14 mouse cellular contexts compared by ENCODE assay signal in the genomic region with DNA sequence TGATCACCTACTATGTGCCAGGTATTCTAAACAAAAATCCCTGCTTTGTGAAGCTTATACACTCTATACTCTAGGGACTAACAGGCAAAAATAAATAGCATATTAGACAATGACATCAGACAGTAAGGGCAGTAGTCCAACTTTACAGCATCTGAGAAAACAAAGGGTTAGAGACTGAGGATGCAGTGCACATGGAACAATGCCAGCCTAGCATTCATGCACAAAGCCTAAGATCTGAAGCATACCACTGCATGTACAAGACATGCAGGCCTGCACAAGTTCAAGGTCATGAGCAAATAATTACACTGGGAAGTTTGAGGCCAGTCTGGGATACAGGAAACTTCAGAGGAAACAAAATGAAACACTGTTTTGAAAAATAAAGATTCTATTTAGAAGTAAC. TPM values are rescaled to one million over a fixed set of nuclear protein-coding genes. Genes with fewer than 3 reads are reported as not detected.
DNase-seq lines count a peak whose midpoint lies in the region; ATAC-seq and TF ChIP-seq lines count a peak whose summit lies in the region.
"Had no signal": no experiment of that assay in that cellular context is flagged by ENCODE, and none has a peak within 500 bp of the region (broad histone marks: within the 10 kb centered on the region; RNA-seq: fewer than 3 reads in every experiment).

No protein-coding gene starts in this region.

- peaks cover 14% of the 10 kb centered on the region for H3K36me3 ChIP-seq in heart, adult 2 months (ENCODE audit: control insufficient read depth, insufficient read depth, low read length)
- peaks cover 35% of the 10 kb centered on the region; the same call in 1 of the 2 replicates for H3K36me3 ChIP-seq in kidney, embryonic 14.5 days (ENCODE audit: control insufficient read depth, insufficient read depth, low read length)
- peaks cover 20% of the 10 kb centered on the region for H3K36me3 ChIP-seq in lung, embryonic 16.5 days (ENCODE audit: control insufficient read depth, insufficient read depth, low read length)

- no peak for TF ChIP-seq EP300 in heart, adult 2 months (IDR thresholded peaks at IDR 0.05; ENCODE audit: insufficient read depth, low read depth, low read length)

- peaks cover 5% of the 10 kb centered on the region for H3K4me1 ChIP-seq in heart, adult 2 months (ENCODE audit: control insufficient read depth, insufficient read depth, low read length)
- no peaks in the 10 kb centered on the region for H3K4me1 ChIP-seq in kidney, embryonic 14.5 days (ENCODE audit: control insufficient read depth, insufficient read depth, low read length)
- no peaks in the 10 kb centered on the region for H3K4me1 ChIP-seq in lung, embryonic 16.5 days (replicated peaks; ENCODE audit: control insufficient read depth, insufficient read depth, low read length)
- H3K4me1 ChIP-seq in lung, adult 2 months (ENCODE audit: control insufficient read depth, insufficient read depth, low read length): no peaks in the 10 kb centered on the region; the same call in none of the 2 replicates
- H3K4me1 ChIP-seq: forebrain, embryonic 13.5 days; hindbrain, embryonic 12.5 days had no signal

- intact Hi-C loops in heart, adult 2 months (cut with DNase I): no loop called here

- no peak overlapping the region for H3K9ac ChIP-seq in heart, adult 2 months (ENCODE audit: low read depth, low read length)
- H3K9ac ChIP-seq in kidney, embryonic 14.5 days (ENCODE audit: low read depth, low read length): no peak overlapping the region
- no peak overlapping the region for H3K9ac ChIP-seq in lung, embryonic 16.5 days (ENCODE audit: low read length)
- H3K9ac ChIP-seq: forebrain, embryonic 13.5 days; hindbrain, embryonic 12.5 days; liver, embryonic 12.5 days had no signal

- no peaks in the 10 kb centered on the region for H3K27me3 ChIP-seq in heart, adult 2 months (ENCODE audit: control insufficient read depth, insufficient read depth, low read length)
- no peaks in the 10 kb centered on the region for H3K27me3 ChIP-seq in kidney, embryonic 14.5 days (ENCODE audit: control insufficient read depth, insufficient read depth, low read length)
- H3K27me3 ChIP-seq in lung, embryonic 16.5 days (ENCODE audit: control insufficient read depth, insufficient read depth, low read depth, low read length): no peaks in the 10 kb centered on the region
- H3K27me3 ChIP-seq: forebrain, embryonic 13.5 days; hindbrain, embryonic 12.5 days; liver, embryonic 12.5 days; megakaryocyte, embryonic 14.5 days had no signal

- TF ChIP-seq POLR2A in heart, adult 2 months (IDR thresholded peaks at IDR 0.05; ENCODE audit: insufficient read depth, low read depth, low read length): no peak
- TF ChIP-seq POLR2A in lung, adult 2 months (IDR thresholded peaks at IDR 0.05; ENCODE audit: borderline replicate concordance, extremely low read depth, low read depth, low read length): no peak

- TF ChIP-seq CTCF in heart, adult 2 months (IDR thresholded peaks at IDR 0.05): no peak
- no peak for TF ChIP-seq CTCF in lung, adult 2 months (IDR thresholded peaks at IDR 0.05; ENCODE audit: insufficient read depth, low read length)

- no peak overlapping the region for H3K27ac ChIP-seq in heart, adult 2 months
- H3K27ac ChIP-seq in kidney, embryonic 14.5 days (ENCODE audit: low read depth, low read length): no peak overlapping the region
- H3K27ac ChIP-seq in lung, embryonic 16.5 days (ENCODE audit: low read length): 0 out of 2 replicates have a peak overlapping the region, but pooled peaks have one; percentile 2
- H3K27ac ChIP-seq: forebrain, embryonic 13.5 days; hindbrain, embryonic 12.5 days; liver, embryonic 12.5 days had no signal

- peak; percentile 12 for DNase-seq in heart, adult 8-10 months (ENCODE audit: low spot score)
- no peak for DNase-seq in heart, adult 2 months
- DNase-seq in kidney, adult 9 months: peak; percentile 9
- no peak for DNase-seq in lung, adult 2 months
- peak; percentile 64 for DNase-seq in brain, adult 2 months (ENCODE audit: low read depth, low spot score)
- no peak for DNase-seq in cerebellum, adult 9-11 months
- DNase-seq: cerebellum, adult 9-10 months had no signal

- no peaks in the 10 kb centered on the region for H3K79me2 ChIP-seq in heart, adult 2 months (replicated peaks; ENCODE audit: control insufficient read depth, insufficient read depth, low read length)

- no peak overlapping the region for H3K4me3 ChIP-seq in heart, adult 2 months
- no peak overlapping the region for H3K4me3 ChIP-seq in kidney, embryonic 14.5 days (ENCODE audit: low read length)
- H3K4me3 ChIP-seq in lung, embryonic 16.5 days (ENCODE audit: low read length): no peak overlapping the region
- no peak overlapping the region for H3K4me3 ChIP-seq in lung, adult 2 months (replicated peaks; ENCODE audit: extremely low read depth, low read depth, low read length)
- H3K4me3 ChIP-seq: forebrain, embryonic 13.5 days; hindbrain, embryonic 12.5 days; liver, embryonic 12.5 days; megakaryocyte, embryonic 14.5 days had no signal

- ATAC-seq in kidney, embryonic 14.5 days (ENCODE audit: low FRiP score, low TSS enrichment): no peak
- peak; percentile 74 for ATAC-seq in lung, embryonic 16.5 days (ENCODE audit: low read depth)
- ATAC-seq: forebrain, embryonic 13.5 days; intestine, embryonic 16.5 days; liver, embryonic 12.5 days had no signal

- no peaks in the 10 kb centered on the region for H3K9me3 ChIP-seq in kidney, embryonic 14.5 days (ENCODE audit: control insufficient read depth, low read length)
- H3K9me3 ChIP-seq in lung, embryonic 16.5 days (ENCODE audit: control insufficient read depth, low read length): no peaks in the 10 kb centered on the region
- H3K9me3 ChIP-seq: forebrain, embryonic 13.5 days; hindbrain, embryonic 12.5 days; liver, embryonic 12.5 days; megakaryocyte, embryonic 14.5 days had no signal

- H3K4me2 ChIP-seq in kidney, embryonic 14.5 days (replicated peaks; ENCODE audit: low read depth, low read length): no peak overlapping the region
- no peak overlapping the region for H3K4me2 ChIP-seq in lung, embryonic 16.5 days (ENCODE audit: low read depth, low read length)
- H3K4me2 ChIP-seq: forebrain, embryonic 13.5 days; hindbrain, embryonic 12.5 days; liver, embryonic 12.5 days had no signal

RNA-seq across cellular contexts. Expression of a gene that starts 30.6 kb away (rescaled TPM):
- total RNA-seq in heart, adult 8-10 months (2022): 1 to 10 TPM; 4.4 to 9.8 (median 7.4) TPM
- 1 to 10 TPM; 6.7 to 8.3 TPM for total RNA-seq in heart, adult 2 months (2021)
- 3.3 and 5.5 TPM in 2 replicates for polyA plus RNA-seq in heart, adult 2 months (2012; rRNA removed)
- polyA plus RNA-seq in kidney, embryonic 14.5 days (2014; fragmentation: Nextera tagmentation; extraction: Ambion mirVana): 66.8 and 69.0 TPM in 2 replicates
- polyA plus RNA-seq in lung, embryonic 16.5 days (2015; fragmentation: Nextera tagmentation; extraction: Ambion mirVana): 72.3 and 76.2 TPM in 2 replicates
- polyA plus RNA-seq in lung, adult 2 months (2012; rRNA removed): 6.2 and 9.4 TPM in 2 replicates

RNA-seq across cellular contexts. Expression of a gene that starts 33.5 kb away (rescaled TPM):
- total RNA-seq in heart, adult 8-10 months (2022): 10 to 100 TPM; 61.9 to 72.6 (median 67.9) TPM
- 10 to 100 TPM; 57.1 to 72.2 TPM for total RNA-seq in heart, adult 2 months (2021)
- polyA plus RNA-seq in heart, adult 2 months (2012; rRNA removed): 42.0 and 45.2 TPM in 2 replicates
- 161 and 166 TPM in 2 replicates for polyA plus RNA-seq in kidney, embryonic 14.5 days (2014; fragmentation: Nextera tagmentation; extraction: Ambion mirVana)
- 148 and 151 TPM in 2 replicates for polyA plus RNA-seq in lung, embryonic 16.5 days (2015; fragmentation: Nextera tagmentation; extraction: Ambion mirVana)
- 29.7 and 35.8 TPM in 2 replicates for polyA plus RNA-seq in lung, adult 2 months (2012; rRNA removed)

RNA-seq across cellular contexts. Expression of a gene that starts 33.5 kb away (rescaled TPM):
- total RNA-seq in heart, adult 8-10 months (2022): under 1 TPM in 1 of 4 experiments, not detected in 3; 0.49 TPM
- total RNA-seq in heart, adult 2 months (2021): under 1 TPM; 0.16 to 0.52 TPM
- polyA plus RNA-seq in heart, adult 2 months (2012; rRNA removed): 0.23 TPM in 1 of 2 replicates, not detected in the other
- polyA plus RNA-seq in kidney, embryonic 14.5 days (2014; fragmentation: Nextera tagmentation; extraction: Ambion mirVana): 32.1 and 51.9 TPM in 2 replicates
- polyA plus RNA-seq in lung, embryonic 16.5 days (2015; fragmentation: Nextera tagmentation; extraction: Ambion mirVana): 38.0 and 43.8 TPM in 2 replicates
- polyA plus RNA-seq in lung, adult 2 months (2012; rRNA removed): 0.06 and 0.27 TPM in 2 replicates

Comparison
In these comparisons a context has a peak if more than half of its experiments do, and no peak if none do; other contexts are left out.
1. DNase-seq: peak in heart, adult 8-10 months (single experiment), kidney, adult 9 months (single experiment) and brain, adult 2 months (single experiment); none in heart, adult 2 months (0 of 2), lung, adult 2 months (single experiment) and cerebellum, adult 9-11 months (single experiment).
2. RNA of a gene that starts 33.5 kb away (polyA plus RNA-seq): 32.1 to 51.9 TPM in kidney, embryonic 14.5 days and 38.0 to 43.8 TPM in lung, embryonic 16.5 days; 0.06 to 0.27 TPM in lung, adult 2 months and 0.23 TPM in heart, adult 2 months; every median in the first group is over 10 times any median in the second.